Mouse (Mus musculus): Measurements from ENCODE around the gene Nomo1. TPM values are rescaled to one million over a fixed set of nuclear protein-coding genes. Genes with fewer than 3 reads are reported as not detected.

Gene Nomo1
- polyA plus RNA-seq, 1 experiment from 2014 or later = 30.8 TPM

- Histone ChIP-seq H3K4me1 (replicated peaks) (peaks cover 27% of the 10 kb centered on the region), H3K9me3 (replicated peaks) (no peaks in the 10 kb centered on the region), H3K4me3 (no peak overlapping the region), H3K27me3 (no peaks in the 10 kb centered on the region), H3K4me2 (no peak overlapping the region), H3K9ac (no peak overlapping the region), H3K27ac (no peak overlapping the region), H3K36me3 (no peaks in the 10 kb centered on the region)
- 74% methylated on average over 8 of the region's 8 CpGs for WGBS
- ATAC-seq (replicated peaks; ENCODE audit: insufficient number of reproducible peaks, insufficient read depth, low FRiP score, low read depth) = no peak
Measured at GRCm38 (mm10) chr7:46103075-46103591, 69.6 kb downstream of the Nomo1 start.

DNA sequence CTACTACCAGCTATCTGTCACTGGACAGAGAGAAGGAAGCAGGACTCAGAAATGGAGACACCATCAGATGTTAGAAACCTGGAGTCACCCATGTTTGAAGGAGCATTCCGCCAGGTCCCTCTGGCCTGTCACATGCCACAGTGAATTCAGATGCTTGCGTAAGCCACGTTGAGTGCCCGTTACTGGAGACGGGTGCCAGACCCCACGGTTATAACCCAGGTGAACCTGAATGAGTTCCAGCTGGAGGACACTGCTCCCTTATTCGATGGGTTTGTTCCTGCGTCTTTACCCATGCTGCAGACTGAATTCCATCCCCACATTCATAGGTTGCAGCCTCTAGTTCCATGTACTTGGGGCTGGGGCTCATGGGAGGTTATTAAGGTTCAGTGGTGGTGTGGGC lies 70.3 kb downstream of the Nomo1 start:
- no peaks in the 10 kb centered on the region for H3K9me3 ChIP-seq (replicated peaks)
- H3K27ac ChIP-seq = no peak overlapping the region
- H3K4me1 ChIP-seq (replicated peaks) = peaks cover 24% of the 10 kb centered on the region
- no peaks in the 10 kb centered on the region for H3K27me3 ChIP-seq
- no peaks in the 10 kb centered on the region for H3K36me3 ChIP-seq
- no peak overlapping the region for H3K9ac ChIP-seq
- no peak overlapping the region for H3K4me2 ChIP-seq
- ATAC-seq (replicated peaks; ENCODE audit: insufficient number of reproducible peaks, insufficient read depth, low FRiP score, low read depth) = no peak
- H3K4me3 ChIP-seq = no peak overlapping the region
- 79% methylated on average over 8 of the region's 8 CpGs for WGBS

DNA sequence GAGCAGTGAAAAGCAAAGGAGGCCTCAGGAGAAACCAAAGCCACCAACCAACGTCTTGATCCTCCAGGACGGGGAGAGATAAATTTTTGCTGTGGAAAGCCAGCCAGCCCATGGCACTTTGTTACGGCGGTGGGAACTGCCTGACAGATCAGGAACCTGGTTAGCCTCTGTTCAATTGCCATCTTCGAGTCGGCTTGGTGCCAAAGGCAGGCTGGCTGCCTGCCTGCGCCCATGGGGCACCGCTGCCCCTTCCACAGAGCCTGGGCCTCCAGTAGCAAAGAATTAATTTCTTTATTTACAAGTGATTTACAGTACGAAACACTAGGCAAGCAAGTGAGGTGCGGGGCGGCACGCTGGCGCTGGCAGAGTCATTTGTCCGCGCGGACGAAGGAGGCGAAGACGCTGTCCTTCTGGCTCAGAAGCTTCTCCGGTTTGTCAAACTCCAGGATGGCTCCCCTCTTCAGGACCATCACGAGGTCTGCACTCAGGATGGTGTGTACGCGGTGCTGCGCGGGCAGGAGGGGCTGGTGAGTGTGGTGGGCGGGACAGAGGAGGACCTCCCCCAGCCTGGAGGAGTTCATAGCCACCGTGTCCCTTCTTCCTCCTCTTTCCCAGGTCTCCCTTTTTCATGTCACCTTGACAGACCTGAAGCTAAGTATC lies 70.9 kb downstream of the Nomo1 start:
- H3K9ac ChIP-seq = no peak overlapping the region
- no peak overlapping the region for H3K4me3 ChIP-seq
- H3K27ac ChIP-seq = no peak overlapping the region
- no peak for ATAC-seq (replicated peaks; ENCODE audit: insufficient number of reproducible peaks, insufficient read depth, low FRiP score, low read depth)
- H3K4me1 ChIP-seq (replicated peaks) = peaks cover 18% of the 10 kb centered on the region
- H3K36me3 ChIP-seq = no peaks in the 10 kb centered on the region
- no peaks in the 10 kb centered on the region for H3K9me3 ChIP-seq (replicated peaks)
- WGBS = 76% methylated on average over 27 of the region's 27 CpGs
- no peak overlapping the region for H3K4me2 ChIP-seq
- no peaks in the 10 kb centered on the region for H3K27me3 ChIP-seq

DNA sequence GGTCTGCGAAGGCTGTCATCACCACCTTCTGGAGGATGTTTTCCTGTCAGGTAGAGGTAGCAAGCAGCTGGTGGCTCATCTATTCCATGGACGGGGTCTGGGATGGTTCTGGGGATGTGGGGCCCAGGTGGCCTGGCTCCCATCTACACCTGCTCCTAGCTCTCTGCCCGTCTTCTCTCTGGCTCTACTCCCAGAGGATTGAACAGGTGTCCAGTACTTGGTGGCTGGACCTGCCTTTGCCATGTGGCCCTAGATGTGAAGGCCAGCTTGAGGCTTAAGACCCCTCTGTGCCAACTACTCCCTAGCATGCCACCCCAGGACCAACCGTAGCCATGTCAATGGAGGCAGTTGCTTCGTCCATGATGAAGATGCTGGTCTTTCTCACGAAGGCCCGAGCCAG lies 72.0 kb downstream of the Nomo1 start:
- Histone ChIP-seq H3K4me2 (no peak overlapping the region), H3K4me1 (replicated peaks) (peaks cover 12% of the 10 kb centered on the region), H3K4me3 (no peak overlapping the region), H3K27ac (no peak overlapping the region), H3K27me3 (0 out of 2 replicates have a peak, but pooled peaks cover 2% of the 10 kb centered on the region), H3K9ac (no peak overlapping the region), H3K9me3 (replicated peaks) (no peaks in the 10 kb centered on the region), H3K36me3 (no peaks in the 10 kb centered on the region)
- WGBS = 84% methylated on average over 7 of the region's 7 CpGs
- ATAC-seq (replicated peaks; ENCODE audit: insufficient number of reproducible peaks, insufficient read depth, low FRiP score, low read depth) = no peak

GRCm38 (mm10) chr7:46110079-46110478 lies 76.6 kb downstream of the Nomo1 start:
- Histone ChIP-seq H3K36me3 (no peaks in the 10 kb centered on the region), H3K4me1 (replicated peaks) (peaks cover 33% of the 10 kb centered on the region), H3K9ac (no peak overlapping the region), H3K27me3 (0 out of 2 replicates have a peak, but pooled peaks cover 2% of the 10 kb centered on the region), H3K27ac (no peak overlapping the region), H3K9me3 (replicated peaks) (no peaks in the 10 kb centered on the region), H3K4me3 (no peak overlapping the region), H3K4me2 (no peak overlapping the region)
- no peak for ATAC-seq (replicated peaks; ENCODE audit: insufficient number of reproducible peaks, insufficient read depth, low FRiP score, low read depth)
- WGBS = 77% methylated on average over 3 of the region's 3 CpGs

GRCm38 (mm10) chr7:46111212-46111817 lies 77.8 kb downstream of the Nomo1 start:
- H3K4me3 ChIP-seq = no peak overlapping the region
- H3K27ac ChIP-seq = peak overlapping the region; percentile 17; the same call in 1 of the 2 replicates
- 65% methylated on average over 15 of the region's 15 CpGs for WGBS
- no peak for ATAC-seq (replicated peaks; ENCODE audit: insufficient number of reproducible peaks, insufficient read depth, low FRiP score, low read depth)
- 0 out of 2 replicates have a peak, but pooled peaks cover 2% of the 10 kb centered on the region for H3K27me3 ChIP-seq
- H3K9me3 ChIP-seq (replicated peaks) = no peaks in the 10 kb centered on the region
- no peak overlapping the region for H3K9ac ChIP-seq
- H3K4me1 ChIP-seq (replicated peaks) = peaks cover 45% of the 10 kb centered on the region
- no peaks in the 10 kb centered on the region for H3K36me3 ChIP-seq
- H3K4me2 ChIP-seq = no peak overlapping the region

DNA sequence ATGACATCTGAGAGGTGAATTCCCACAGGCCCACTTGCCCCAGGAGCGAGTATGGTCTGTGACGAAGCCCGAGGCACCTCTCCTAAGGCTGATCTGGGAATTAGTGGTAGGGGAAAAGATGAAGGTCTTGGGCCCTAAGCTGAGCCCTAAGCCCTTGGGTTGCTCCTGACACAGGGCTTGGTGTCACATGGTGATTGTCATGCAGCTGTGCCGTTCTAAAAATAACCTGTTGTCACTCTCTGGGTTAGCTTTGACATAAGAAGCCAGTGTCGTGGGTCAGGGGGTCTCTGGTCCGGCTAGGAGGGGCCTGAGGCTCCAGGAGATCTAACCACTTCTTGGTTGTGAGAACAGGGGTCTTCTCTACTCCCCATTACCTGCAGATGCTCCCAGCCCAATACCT lies 78.4 kb downstream of the Nomo1 start:
- ATAC-seq (replicated peaks; ENCODE audit: insufficient number of reproducible peaks, insufficient read depth, low FRiP score, low read depth) = 0 out of 2 replicates have a peak, but pooled peaks have one; percentile 33
- H3K9me3 ChIP-seq (replicated peaks) = no peaks in the 10 kb centered on the region
- H3K36me3 ChIP-seq = no peaks in the 10 kb centered on the region
- no peak overlapping the region for H3K9ac ChIP-seq
- 0 out of 2 replicates have a peak, but pooled peaks cover 2% of the 10 kb centered on the region for H3K27me3 ChIP-seq
- 43% methylated on average over 6 of the region's 6 CpGs for WGBS
- peaks cover 51% of the 10 kb centered on the region for H3K4me1 ChIP-seq (replicated peaks)
- peak overlapping the region; percentile 28 for H3K27ac ChIP-seq
- H3K4me3 ChIP-seq = no peak overlapping the region
- H3K4me2 ChIP-seq = no peak overlapping the region

DNA sequence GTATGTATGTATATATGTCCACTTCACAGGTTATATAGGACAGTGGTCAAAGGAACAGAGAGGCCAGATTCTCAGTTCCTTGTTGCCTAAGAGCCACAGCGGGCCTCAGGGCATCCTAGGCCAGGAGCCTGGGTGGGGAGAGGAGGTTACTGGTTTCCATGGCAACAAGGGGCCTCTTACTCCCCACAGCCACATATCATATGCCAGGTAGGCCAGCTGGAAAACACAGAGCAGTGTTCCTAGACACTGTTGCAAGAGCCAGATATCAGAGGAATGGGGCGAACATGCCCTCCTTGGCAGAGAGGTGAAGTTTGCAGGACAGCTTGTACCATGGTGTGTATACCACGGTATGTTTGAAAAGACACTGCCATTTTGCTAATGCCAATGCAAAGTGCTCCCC lies 79.9 kb downstream of the Nomo1 start:
- H3K36me3 ChIP-seq = no peaks in the 10 kb centered on the region

DNA sequence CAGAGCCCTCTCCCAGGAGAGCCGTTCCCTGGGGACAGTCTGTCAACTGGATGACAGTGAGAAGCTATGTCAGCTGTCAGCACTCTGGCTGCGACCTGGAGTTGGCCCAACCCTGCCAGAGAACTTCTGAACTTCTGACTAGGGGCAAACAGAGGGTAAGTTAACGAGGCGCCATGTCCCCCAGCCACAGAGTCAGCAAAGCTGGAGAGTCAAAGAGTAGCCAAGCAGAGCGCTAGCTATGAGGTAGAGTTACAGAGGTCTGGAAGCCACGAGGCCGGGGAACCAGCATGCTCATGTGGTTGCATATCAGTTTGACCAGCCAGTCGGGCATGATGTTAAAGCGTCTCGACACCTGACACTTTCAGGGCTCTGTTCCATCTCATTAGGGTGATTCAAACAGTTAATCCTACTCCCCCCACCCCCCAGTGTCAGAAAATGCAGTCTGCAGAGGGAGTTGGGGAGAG lies 82.7 kb downstream of the Nomo1 start:
- H3K36me3 ChIP-seq = no peaks in the 10 kb centered on the region
- no peaks in the 10 kb centered on the region for H3K27me3 ChIP-seq
- no peak overlapping the region for H3K4me3 ChIP-seq
- WGBS = 18% methylated on average over 10 of the region's 10 CpGs
- peak; percentile 56 for ATAC-seq (replicated peaks; ENCODE audit: insufficient number of reproducible peaks, insufficient read depth, low FRiP score, low read depth)
- H3K4me2 ChIP-seq = no peak overlapping the region
- no peaks in the 10 kb centered on the region for H3K9me3 ChIP-seq (replicated peaks)
- H3K4me1 ChIP-seq (replicated peaks) = peaks cover 49% of the 10 kb centered on the region
- no peak overlapping the region for H3K9ac ChIP-seq
- peak overlapping the region; percentile 70 for H3K27ac ChIP-seq

More for the DNA sequence above, 79.9 kb downstream of the Nomo1 start:
- 0 out of 2 replicates have a peak, but pooled peaks cover 2% of the 10 kb centered on the region for H3K27me3 ChIP-seq
- no peak overlapping the region for H3K27ac ChIP-seq
- H3K4me1 ChIP-seq (replicated peaks) = peaks cover 52% of the 10 kb centered on the region
- H3K9ac ChIP-seq = no peak overlapping the region
- H3K9me3 ChIP-seq (replicated peaks) = no peaks in the 10 kb centered on the region
- H3K4me2 ChIP-seq = no peak overlapping the region
- 59% methylated on average over 3 of the region's 3 CpGs for WGBS
- no peak for ATAC-seq (replicated peaks; ENCODE audit: insufficient number of reproducible peaks, insufficient read depth, low FRiP score, low read depth)
- H3K4me3 ChIP-seq = no peak overlapping the region

- Histone ChIP-seq H3K27me3 (no peaks in the 10 kb centered on the region), H3K36me3 (no peaks in the 10 kb centered on the region), H3K9ac (no peak overlapping the region), H3K9me3 (replicated peaks) (no peaks in the 10 kb centered on the region), H3K4me3 (no peak overlapping the region), H3K4me2 (no peak overlapping the region), H3K4me1 (replicated peaks) (peaks cover 40% of the 10 kb centered on the region), H3K27ac (peak overlapping the region; percentile 70; the same call in 1 of the 2 replicates)
- ATAC-seq (replicated peaks; ENCODE audit: insufficient number of reproducible peaks, insufficient read depth, low FRiP score, low read depth) = no peak
- 75% methylated on average over 16 of the region's 16 CpGs for WGBS
Measured at GRCm38 (mm10) chr7:46117035-46117434, 83.5 kb downstream of the Nomo1 start.

- Histone ChIP-seq H3K4me1 (replicated peaks) (peaks cover 17% of the 10 kb centered on the region), H3K4me3 (no peak overlapping the region), H3K27me3 (peaks cover 6% of the 10 kb centered on the region; the same call in 1 of the 2 replicates), H3K36me3 (no peaks in the 10 kb centered on the region), H3K9me3 (replicated peaks) (no peaks in the 10 kb centered on the region), H3K27ac (no peak overlapping the region), H3K4me2 (no peak overlapping the region), H3K9ac (no peak overlapping the region)
- no peak for ATAC-seq (replicated peaks; ENCODE audit: insufficient number of reproducible peaks, insufficient read depth, low FRiP score, low read depth)
- 64% methylated on average over 4 of the region's 4 CpGs for WGBS
Measured at GRCm38 (mm10) chr7:46122964-46123363, 89.5 kb downstream of the Nomo1 start.
